Mouse (Mus musculus): ENCODE results near the gene Olfr464.

GRCm38 (mm10) chr11:87967692-87968289, 47.0 kb upstream of the Olfr464 start:
- TF ChIP-seq CTCF (IDR thresholded peaks at IDR 0.05; ENCODE audit: low read depth, low read length) (peak; percentile 94), TAL1 (conservative IDR thresholded peaks at IDR 0.05; ENCODE audit: low read depth, low read length) (no peak), GATA1 (IDR thresholded peaks at IDR 0.05; ENCODE audit: borderline replicate concordance, low read length) (no peak)

Measured in G1E (cell line).